Mouse (Mus musculus) adrenal gland, postnatal 0 days (tissue): Measurements from ENCODE around the gene Pgbd5. TPM values are rescaled to one million over a fixed set of nuclear protein-coding genes. Genes with fewer than 3 reads are reported as not detected.

Source experiments
- polyA plus RNA-seq: library from polyadenylated mRNA; unstranded; fragments of >200 nt; fragmentation: Nextera tagmentation; extraction: Ambion mirVana; gene quantifications from 2 replicates; pipeline ENCODE4 v1.2.1, GENCODE M21; 2015

Pgbd5 gene
- polyA plus RNA-seq = 4.2 and 4.9 TPM in 2 replicates

GRCm38 (mm10) chr8:124439558-124439957 lies at the start of gene Pgbd5:
Gene Pgbd5 (minus strand): TSS chr8:124439658.

Other genes starting within 250 kb of the Pgbd5 start
- gene Galnt2, start 208.3 kb downstream of the Pgbd5 start, polyA plus RNA-seq = 48.3 and 55.6 TPM in 2 replicates
- gene Cog2, start 81.1 kb upstream of the Pgbd5 start, polyA plus RNA-seq = 20.0 and 32.5 TPM in 2 replicates
- gene Agt, start 130.0 kb upstream of the Pgbd5 start, polyA plus RNA-seq = 27.3 and 28.9 TPM in 2 replicates
- gene Capn9, start 136.5 kb upstream of the Pgbd5 start, polyA plus RNA-seq = 0.36 and 0.41 TPM in 2 replicates
- gene 2310022B05Rik, start 223.7 kb upstream of the Pgbd5 start, polyA plus RNA-seq = 28.5 and 33.2 TPM in 2 replicates